Mouse (Mus musculus) E14TG2a.4 (cell line): ENCODE data around the gene 1110017D15Rik.

Experiments used
- CTCF ChIP-seq: conservative IDR thresholded peaks from 2 replicates; pipeline ENCODE4 v1.5.1; 2014; ENCODE audit warnings: low read length
- NANOG ChIP-seq: IDR thresholded peaks from 2 replicates; pipeline ENCODE4 v1.6.1; 2014; ENCODE audit warnings: borderline replicate concordance, low read length, mixed read lengths
- POU5F1 ChIP-seq: IDR thresholded peaks from 2 replicates; pipeline ENCODE4 v1.6.1; 2014; ENCODE audit warnings: low read length, borderline replicate concordance

DNA sequence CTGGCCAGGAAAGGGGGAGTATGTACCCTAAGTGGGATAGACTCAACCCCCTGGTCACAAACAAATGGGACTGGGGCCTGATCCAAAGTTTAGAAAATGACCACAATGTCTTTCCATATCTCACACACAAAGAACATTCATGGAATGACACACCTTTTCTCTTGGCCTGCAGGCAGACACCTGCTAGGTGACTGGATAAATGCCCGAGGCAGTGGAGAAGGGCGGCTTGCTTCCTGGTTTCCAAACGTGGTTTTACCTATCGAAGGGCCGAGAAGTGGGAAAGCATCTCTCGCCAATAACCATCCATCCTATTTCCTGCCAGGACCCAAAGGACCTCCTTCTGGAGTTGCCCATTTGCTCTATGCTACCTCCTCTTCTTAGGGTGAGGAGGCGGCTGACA lies 24.2 kb downstream of the 1110017D15Rik start:
- no peak for TF ChIP-seq CTCF
- no peak for TF ChIP-seq POU5F1
- no peak for TF ChIP-seq NANOG
